Mouse (Mus musculus) brain, embryonic 14.5 days (tissue): ENCODE results near the gene Trak1. TPM values are rescaled to one million over a fixed set of nuclear protein-coding genes. Genes with fewer than 3 reads are reported as not detected.

Experiments
- DNase-seq: peaks from one replicate; pipeline ENCODE4 v3.0.0-alpha.2; 2011; ENCODE audit warnings: low read depth
- CTCF ChIP-seq: fragments of 200-500 bp; IDR thresholded peaks from 2 replicates; pipeline ENCODE4 v1.5.1; 2012; ENCODE audit warnings: inconsistent platforms, mild to moderate bottlenecking, moderate library complexity, borderline replicate concordance; ENCODE audit not compliant: insufficient read depth, insufficient read length; ENCODE audit errors: extremely low read depth
- POLR2A ChIP-seq: fragments of 200-500 bp; IDR thresholded peaks from 2 replicates; pipeline ENCODE4 v1.6.1; 2012; ENCODE audit warnings: mild to moderate bottlenecking, inconsistent platforms, borderline replicate concordance; ENCODE audit not compliant: poor library complexity, insufficient read depth, insufficient read length, severe bottlenecking; ENCODE audit errors: extremely low read depth
- polyA plus RNA-seq: library from polyadenylated mRNA; depleted of rRNA; stranded (reverse); fragments of >200 nt; gene quantifications from 2 replicates; pipeline ENCODE4 v1.2.3, GENCODE M21; 2012

Trak1 gene
- polyA plus RNA-seq, 1 experiment, result 77.7 TPM

DNA sequence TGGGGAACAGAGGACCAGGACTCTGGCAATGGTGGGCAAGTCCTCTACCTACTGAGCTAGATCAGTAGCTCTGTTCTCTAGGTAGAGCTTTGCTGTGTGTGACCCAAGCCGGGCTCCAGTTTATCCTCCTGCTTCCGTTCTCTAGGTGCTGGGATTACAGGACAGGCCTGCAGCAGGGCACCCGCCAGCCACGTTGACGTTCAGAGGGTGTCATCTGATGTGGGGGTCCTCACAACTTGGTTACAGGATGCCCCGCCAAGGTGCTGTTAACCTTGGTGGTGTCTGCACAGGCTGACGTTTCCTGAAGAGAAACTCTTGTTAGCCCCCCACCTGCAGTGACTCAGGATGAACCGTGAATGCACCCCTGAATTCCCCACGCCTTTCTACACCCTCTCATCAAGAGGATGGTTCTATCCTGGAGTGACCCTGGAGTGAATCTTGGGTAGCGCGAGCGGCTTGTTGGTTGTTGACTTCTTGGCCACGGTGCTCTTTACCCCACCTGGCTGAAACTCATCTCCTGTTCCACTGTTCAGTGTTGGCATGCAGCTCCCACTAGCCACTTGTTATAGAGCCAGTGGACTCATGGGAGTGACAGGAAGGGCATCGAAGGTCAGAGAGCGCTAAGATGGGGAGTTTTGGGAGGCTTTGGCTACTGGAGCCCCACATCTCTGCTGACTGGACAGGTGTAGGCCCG, 60.4 kb downstream of the Trak1 start:
- TF ChIP-seq POLR2A (no peak), CTCF (no peak)
- DNase-seq, result no peak

DNA sequence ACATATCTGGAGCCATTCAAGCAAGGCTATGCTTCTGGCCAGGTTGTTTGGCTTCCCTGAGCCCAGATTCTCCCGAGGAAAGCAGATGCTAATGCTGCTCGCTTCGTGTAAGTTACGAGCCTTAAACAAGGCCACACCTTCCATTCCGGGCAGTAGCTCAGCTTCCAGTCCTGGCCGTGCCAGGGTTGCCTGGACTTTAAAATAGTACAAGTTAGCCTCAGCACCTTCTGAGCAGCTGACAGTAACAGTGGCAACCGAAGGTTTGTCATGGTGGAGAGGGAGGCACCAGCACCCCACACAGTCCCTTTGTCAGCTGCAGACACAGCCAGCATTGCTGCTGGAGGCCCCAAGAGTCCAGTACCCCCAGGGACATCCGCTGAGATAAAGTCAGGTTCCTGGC, 61.1 kb downstream of the Trak1 start:
- no peak for TF ChIP-seq POLR2A
- no peak for TF ChIP-seq CTCF
- DNase-seq, result no peak

DNA sequence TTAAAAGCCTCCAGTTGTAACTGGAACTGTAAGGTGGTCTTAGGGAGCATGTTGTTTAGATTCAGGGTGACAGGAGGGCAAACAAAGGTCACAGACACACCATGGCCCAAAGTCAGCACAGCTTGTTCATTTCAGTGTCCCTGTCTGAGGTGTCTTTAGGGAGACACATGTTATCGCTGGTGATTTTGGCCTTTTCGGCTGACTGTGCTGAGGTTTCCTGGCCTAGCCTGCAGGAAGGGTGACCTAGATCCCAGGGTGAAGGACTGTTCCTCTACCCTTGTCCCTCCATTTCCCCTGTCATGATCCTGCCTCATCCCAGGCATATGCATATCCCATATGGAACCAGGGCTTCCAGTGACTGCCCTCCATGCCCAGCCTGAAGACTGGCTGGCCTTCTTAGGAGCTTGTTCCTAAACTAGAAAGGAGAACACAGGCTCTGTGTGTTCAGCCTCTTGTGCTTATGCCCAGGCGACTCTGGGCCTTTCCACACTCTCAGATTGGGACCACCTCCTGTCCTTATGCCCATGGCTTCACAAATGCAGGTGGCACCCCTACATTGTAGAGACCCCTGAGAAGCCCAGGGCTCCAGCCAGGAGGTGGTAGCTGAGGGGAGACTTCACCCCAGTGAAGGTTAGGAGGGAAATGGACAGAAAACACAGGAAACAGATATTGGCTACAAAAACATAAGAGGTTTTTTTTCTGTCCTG, 62.1 kb downstream of the Trak1 start:
- TF ChIP-seq CTCF (no peak), POLR2A (no peak)
- DNase-seq, result no peak

DNA sequence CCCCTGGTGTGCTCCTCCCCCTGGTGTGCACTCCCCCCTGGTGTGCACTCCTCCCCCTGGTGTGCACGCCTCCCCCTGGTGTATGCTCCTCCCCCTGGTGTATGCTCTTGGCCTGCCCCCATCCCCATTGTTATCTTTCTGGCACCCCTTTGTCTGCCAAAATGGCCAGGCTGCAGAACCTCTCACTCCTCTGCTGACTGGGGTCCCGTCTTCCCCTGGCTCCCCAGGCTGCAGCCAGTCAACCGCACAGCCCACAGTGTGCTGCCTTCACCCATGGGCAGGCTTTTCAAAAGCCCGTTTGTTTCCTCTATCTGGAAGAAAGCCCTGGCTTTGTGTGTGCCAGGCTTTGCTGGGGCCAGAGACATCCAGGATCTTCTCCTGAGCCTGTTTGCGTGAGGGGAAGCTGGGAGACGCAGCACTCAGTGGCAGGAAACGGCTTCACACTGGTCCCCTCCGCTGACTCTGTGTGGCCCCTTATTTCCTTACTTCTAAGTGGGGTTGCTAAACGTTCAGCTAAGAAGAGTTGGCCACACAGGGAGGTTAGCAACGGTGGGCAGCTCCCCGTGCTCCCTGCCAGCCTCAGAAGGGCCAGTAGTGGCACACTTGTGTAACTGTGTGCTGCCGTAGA, 63.1 kb downstream of the Trak1 start:
- TF ChIP-seq POLR2A (no peak), CTCF (no peak)
- peak; percentile 92 for DNase-seq

DNA sequence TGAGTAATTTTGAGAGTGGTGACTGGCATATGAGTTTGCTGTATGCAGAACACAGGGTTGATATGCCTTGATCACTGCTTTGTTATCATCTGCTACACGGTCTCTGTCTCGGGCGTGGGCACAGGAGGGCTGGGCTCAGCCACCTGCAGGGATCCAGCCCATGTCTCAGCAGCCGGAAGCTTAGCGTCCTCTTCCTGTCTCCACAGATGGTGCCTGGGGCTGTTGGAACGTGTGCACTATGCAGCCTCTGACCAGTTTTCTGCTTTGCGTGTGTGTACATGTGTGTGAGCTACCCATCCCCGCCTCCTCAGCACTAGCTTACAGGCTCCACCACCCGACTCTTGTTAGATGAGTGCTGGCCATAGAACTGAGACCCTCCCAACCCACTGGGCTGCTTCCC, 63.7 kb downstream of the Trak1 start:
- peak; percentile 69 for DNase-seq
- TF ChIP-seq CTCF (no peak), POLR2A (no peak)

DNA sequence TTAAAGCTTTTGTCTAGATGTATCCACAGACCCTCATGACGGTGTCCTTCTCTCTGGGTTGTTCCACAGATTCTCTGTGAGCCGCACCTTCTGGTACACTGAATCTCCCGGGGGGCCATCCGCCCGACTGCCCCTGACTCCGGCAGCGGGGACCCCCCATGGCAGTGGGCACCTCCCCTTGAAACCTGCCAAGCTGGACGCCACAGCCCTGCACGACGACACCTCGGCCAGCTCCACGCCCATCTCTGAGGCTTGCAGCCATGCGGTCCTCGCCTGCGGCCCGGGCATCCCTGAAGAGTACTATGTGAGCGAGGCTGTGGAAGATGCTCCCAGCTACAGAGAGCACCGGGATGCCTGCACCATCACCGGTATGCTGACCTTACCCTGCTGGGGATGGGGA, 66.6 kb downstream of the Trak1 start:
- no peak for DNase-seq

DNA sequence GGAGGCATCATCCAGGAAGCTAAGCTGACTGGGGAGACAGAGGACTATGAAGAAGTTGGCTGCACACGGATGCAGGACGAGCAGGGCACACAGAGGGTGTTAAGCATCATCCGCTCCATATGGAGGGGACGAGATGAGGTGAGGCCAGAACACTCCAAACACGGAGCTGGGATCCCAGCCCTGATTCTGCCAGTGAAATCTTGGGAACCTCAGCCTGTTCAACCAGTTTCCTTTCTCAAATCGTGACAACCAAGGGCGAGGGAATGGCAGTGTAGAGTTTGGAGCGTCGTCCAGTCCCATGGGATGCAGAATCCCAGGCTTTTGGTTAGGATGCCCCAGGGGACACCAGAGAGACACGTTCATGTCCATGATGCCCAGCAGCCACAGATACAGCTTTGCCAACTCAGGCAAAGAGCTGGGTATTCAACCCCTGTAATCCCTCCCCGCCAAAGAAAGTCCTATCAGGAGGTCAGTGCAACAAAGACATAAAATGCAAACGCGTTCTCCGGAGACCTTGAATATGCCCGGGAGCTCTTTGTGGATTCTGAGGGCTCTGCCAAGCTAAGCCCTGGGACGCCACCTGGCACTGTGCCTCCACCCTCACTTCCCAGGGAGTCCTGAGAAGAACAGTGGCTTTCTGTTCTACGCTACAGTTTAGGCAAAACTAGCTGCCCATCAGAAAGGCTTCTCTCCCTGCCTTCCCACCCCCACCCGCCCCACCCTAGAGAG, 69.0 kb downstream of the Trak1 start:
- DNase-seq, result peak; percentile 94
- no peak for TF ChIP-seq POLR2A
- no peak for TF ChIP-seq CTCF

More for the DNA sequence above, 66.6 kb downstream of the Trak1 start:
- TF ChIP-seq POLR2A (no peak), CTCF (no peak)

DNA sequence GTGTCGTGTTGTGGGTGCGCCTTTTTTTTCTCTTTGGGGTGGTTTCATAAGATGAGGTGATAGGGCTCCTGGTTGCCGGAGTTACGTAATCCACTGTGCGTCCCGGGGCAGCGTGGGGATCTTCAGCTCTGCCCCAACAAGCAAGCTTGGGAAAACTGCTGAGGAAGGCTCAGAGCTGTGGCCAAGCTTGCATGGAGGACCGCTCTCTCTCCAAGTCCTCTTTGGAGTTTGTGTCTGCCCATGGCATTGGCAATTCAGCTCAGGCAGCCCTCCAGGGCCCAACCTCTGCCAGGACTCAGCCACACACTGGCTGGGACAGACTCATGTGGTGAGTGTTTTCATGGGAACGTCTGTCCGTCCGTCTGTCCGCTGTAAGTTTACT, 69.6 kb downstream of the Trak1 start:
- no peak for TF ChIP-seq CTCF
- TF ChIP-seq POLR2A, result no peak
- peak; percentile 85 for DNase-seq

DNA sequence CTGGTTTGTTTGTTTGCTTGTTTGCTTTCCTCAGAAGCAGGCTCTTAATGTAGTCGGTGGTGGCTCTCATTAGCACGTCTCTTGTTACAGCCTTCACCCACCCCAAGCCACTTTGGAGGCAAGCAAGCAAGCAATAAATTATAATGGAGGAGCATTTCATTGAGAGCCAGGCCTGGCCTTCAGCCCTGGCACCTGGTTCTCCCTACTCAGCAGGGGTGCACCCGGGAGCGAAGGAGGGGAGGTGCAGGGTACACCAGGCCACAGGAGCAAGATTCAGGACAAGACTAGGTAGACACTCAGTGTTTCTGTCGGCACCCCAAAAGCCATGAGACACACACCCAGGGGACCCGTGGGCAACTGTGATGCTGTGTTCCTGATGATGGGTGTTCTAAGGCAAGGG, 72.3 kb downstream of the Trak1 start:
- TF ChIP-seq POLR2A (no peak), CTCF (no peak)
- DNase-seq, result peak; percentile 52

DNA sequence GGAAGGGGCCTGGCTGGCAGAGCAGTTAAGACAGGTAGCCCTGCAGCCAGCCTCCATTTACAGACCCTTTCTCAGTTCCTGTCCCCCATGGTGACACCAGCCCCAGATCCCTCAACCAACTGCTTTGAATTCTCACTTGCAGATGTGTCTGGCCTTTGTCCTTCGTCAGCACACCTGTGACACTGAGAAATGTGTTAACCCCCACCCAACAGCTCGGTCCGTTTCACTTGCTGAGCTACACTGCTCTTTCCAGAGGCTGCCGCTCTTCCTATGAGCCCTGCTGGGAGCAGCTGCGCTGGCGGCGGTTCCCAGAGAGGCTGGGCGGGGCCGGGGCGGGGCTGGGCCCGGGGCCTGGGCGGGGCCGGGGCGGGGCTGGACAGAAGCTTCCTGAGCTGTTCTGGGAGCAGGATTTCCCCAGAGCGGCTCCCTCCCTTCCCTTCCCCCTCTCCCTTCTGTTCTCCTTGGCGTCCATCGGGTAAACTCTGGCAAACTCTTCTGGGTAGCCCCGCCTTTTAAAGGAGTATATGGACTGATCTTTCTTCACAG, 74.1 kb downstream of the Trak1 start:
- TF ChIP-seq POLR2A, result peak; percentile 35; the same call in 1 of the 2 replicates
- no peak for TF ChIP-seq CTCF
- DNase-seq, result peak; percentile 97
